Mouse (Mus musculus) forebrain, embryonic 14.5 days (tissue): ENCODE measurements at regions not wholly inside any gene's neighbourhood (a gene's known extent, or its start where the extent isn't known, plus 50 kb on each side); places are given as distances from the start of the nearest gene placed in this dataset.

ENCODE experiments used
- ATAC-seq: fragments of 200-750 bp; cut with Nextera tagmentation; 2 replicates; pipeline ENCODE4 v1.8.0; 2017; ENCODE audit warnings: mild to moderate bottlenecking, moderate library complexity
- DNase-seq: peaks from one replicate; pipeline ENCODE4 v3.0.0-alpha.2; 2015; ENCODE audit warnings: low spot score
- H3K27ac ChIP-seq: fragments of 300-500 bp; sonication (generic); 2 replicates; pipeline ENCODE4 v1.5.1; 2014; ENCODE audit warnings: low read depth, mild to moderate bottlenecking, control low read depth, low read length, moderate library complexity
- H3K27me3 ChIP-seq: fragments of 300-500 bp; sonication (generic); replicated peaks from 2 replicates; pipeline ENCODE4 v1.6.1; 2014; ENCODE audit warnings: low read length, control low read depth, mixed read lengths; ENCODE audit not compliant: control insufficient read depth, insufficient read depth
- H3K36me3 ChIP-seq: fragments of 300-500 bp; sonication (generic); 2 replicates; pipeline ENCODE4 v1.6.1; 2014; ENCODE audit warnings: low read length, control low read depth; ENCODE audit not compliant: control insufficient read depth, insufficient read depth
- H3K4me1 ChIP-seq: fragments of 300-500 bp; sonication (generic); 2 replicates; pipeline ENCODE4 v1.6.1; 2014; ENCODE audit warnings: antibody characterized with exemption, low read length, control low read depth; ENCODE audit not compliant: control insufficient read depth, insufficient read depth
- H3K4me2 ChIP-seq: fragments of 300-500 bp; sonication (generic); 2 replicates; pipeline ENCODE4 v1.6.1; 2014; ENCODE audit warnings: mild to moderate bottlenecking, control low read depth, low read length
- H3K4me3 ChIP-seq: fragments of 300-500 bp; sonication (generic); 2 replicates; pipeline ENCODE4 v1.5.1; 2014; ENCODE audit warnings: low read depth, low read length, control low read depth
- H3K9ac ChIP-seq: fragments of 300-500 bp; sonication (generic); 2 replicates; pipeline ENCODE4 v1.6.1; 2014; ENCODE audit warnings: mild to moderate bottlenecking, low read length, control low read depth, moderate library complexity
- H3K9me3 ChIP-seq: fragments of 300-500 bp; sonication (generic); replicated peaks from 2 replicates; pipeline ENCODE4 v1.6.1; 2016; ENCODE audit warnings: low read length, control low read depth, mixed read lengths; ENCODE audit not compliant: control insufficient read depth
- WGBS: fragments of 180-500 bp; shearing (Covaris S2); extraction: QIAGEN DNeasy Blood & Tissue Kit; methylation state at CpG from one replicate; pipeline ENCODE4 v1.1.7; 2014; 5-methylcytosine and 5-hydroxymethylcytosine counted together

DNA sequence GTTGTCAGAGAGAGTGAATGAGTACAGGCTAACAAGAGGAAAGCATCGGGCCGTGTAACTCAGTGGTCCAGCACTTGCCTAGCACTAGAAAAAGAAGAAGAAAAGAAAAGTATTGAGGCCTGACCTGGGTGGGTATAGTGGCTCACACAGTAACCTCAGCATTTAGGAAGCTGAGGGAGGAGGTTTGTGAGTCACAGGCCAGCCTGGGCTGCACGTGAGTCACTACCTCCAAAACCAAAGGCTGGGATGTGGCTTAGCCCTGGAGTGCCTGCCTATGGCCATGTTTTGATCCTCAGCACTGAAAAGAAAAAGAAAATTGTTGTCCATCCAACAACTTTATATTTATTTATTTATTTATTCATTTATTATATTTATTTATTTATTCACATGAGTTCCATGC is 51.2 kb upstream of the Kcnk12 start:
- no peaks in the 10 kb centered on the region for H3K9me3 ChIP-seq
- ATAC-seq = no peak
- H3K4me3 ChIP-seq = no peak overlapping the region
- H3K27ac ChIP-seq = no peak overlapping the region
- no peak overlapping the region for H3K4me2 ChIP-seq
- H3K27me3 ChIP-seq = no peaks in the 10 kb centered on the region
- no peak for DNase-seq
- no peak overlapping the region for H3K9ac ChIP-seq
- no peaks in the 10 kb centered on the region for H3K4me1 ChIP-seq
- WGBS = 80% methylated on average over 3 of the region's 3 CpGs
- H3K36me3 ChIP-seq = no peaks in the 10 kb centered on the region
